Mouse (Mus musculus) skeletal muscle tissue, adult 2 months (tissue): Measurements from ENCODE around the gene Btrc.
"Not testable (repeated sequence)": the region's sequence is repeated elsewhere in the genome, so short reads cannot be mapped to it uniquely, and the experiment has no call there.

ENCODE experiments used
- DNase-seq: peaks from one replicate; pipeline ENCODE4 v3.0.0-alpha.2; 2012; ENCODE audit warnings: low read depth, low spot score

Gene Btrc

DNA sequence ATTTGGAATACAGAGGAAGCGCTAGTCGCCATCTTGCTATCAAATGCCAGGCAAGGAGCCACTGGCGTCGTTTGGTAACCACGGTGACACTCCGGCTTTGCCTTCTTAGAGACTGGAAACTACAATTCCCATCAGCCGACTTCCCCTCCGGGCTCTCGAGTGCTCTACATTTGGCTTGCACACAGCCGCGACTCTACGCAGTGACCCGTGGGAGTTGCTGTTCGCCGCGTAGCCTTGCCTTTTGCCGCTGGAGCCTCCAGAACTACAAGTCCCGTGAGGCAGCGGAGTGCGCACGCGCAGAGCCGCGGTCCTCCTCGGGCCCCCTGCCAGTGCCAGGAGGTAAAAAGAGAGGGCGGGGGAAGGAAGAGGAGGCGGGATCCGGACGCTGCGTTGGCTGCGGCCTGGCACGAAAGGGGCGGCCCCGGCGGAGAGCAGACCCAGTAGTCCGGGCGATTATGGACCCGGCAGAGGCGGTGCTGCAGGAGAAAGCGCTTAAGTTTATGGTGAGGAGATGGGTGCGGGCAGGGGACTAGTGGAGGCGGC lies at the start of gene Btrc:
Gene Btrc (plus strand): TSS at position 351 of the 543 bp plus-strand sequence.
- DNase-seq = peak; percentile 100

GRCm38 (mm10) chr19:45317473-45317882 lies 46.1 kb upstream of the Btrc start:
- DNase-seq = no peak

- no peak for DNase-seq
Observed at GRCm38 (mm10) chr19:45321062-45321461, 42.5 kb upstream of the Btrc start.

DNA sequence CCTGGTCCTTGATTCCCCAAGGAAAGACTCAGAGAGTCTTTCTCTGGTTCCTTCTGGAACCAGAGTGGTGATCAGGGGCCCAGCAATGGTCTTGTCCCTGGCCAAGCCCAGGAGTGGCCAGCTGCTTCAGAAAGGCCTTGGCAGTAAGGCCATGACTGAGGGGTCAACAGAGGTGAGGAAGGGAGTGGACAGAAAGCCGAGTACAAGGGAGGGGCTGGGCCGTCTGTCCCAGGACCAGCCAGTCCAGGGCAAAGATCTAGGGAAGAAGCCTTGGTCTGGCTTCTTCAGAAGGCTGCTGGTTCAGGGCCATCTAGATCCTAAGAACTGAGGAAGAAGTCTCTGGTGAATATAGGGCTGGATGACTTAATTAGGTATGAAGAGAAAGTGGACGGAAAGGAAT lies 34.5 kb upstream of the Btrc start:
- DNase-seq = peak; percentile 81

GRCm38 (mm10) chr19:45329748-45330298 lies 33.7 kb upstream of the Btrc start:
- no peak for DNase-seq

DNA sequence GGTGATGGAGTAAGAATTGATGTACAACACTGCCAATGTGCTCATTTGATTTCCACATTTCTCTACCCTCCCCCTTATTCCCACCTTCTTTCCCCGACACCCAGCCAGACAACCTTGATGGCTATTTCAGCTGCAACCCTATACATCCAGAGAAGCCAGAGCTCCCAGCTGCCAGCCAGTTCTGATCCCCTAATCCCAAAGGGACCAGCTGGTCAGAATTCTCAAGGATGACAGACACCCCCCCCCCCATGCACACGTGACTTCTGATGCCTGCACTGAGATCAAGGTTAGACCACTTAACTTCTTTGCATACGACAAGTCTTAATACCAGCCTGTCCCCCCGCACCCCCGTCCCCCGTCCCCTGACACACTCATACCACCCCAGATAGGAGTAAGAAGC lies 26.8 kb upstream of the Btrc start:
- no peak for DNase-seq

DNA sequence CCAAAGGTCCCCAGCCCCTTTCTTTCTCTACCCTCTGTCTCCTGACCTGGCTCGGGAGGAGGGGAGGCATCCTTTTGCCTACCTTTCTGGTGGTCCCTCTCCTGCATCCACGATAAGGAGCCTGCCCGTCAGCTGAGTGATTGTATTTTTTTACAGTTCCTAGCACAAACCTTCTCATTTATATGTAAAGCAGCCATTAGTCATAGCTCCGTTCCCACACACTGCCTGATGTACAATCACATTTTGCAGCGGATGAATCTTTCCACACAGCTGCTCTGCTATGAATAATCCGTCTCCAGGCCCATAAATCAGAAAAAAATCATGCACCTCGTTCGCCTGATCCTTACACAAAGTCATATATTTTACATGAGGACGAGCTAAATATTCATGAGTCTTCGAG lies 25.4 kb upstream of the Btrc start:
- no peak for DNase-seq

- DNase-seq = no peak
Observed at GRCm38 (mm10) chr19:45343941-45344340, 19.6 kb upstream of the Btrc start.

GRCm38 (mm10) chr19:45348188-45348587 lies 15.3 kb upstream of the Btrc start:
- no peak for DNase-seq

DNA sequence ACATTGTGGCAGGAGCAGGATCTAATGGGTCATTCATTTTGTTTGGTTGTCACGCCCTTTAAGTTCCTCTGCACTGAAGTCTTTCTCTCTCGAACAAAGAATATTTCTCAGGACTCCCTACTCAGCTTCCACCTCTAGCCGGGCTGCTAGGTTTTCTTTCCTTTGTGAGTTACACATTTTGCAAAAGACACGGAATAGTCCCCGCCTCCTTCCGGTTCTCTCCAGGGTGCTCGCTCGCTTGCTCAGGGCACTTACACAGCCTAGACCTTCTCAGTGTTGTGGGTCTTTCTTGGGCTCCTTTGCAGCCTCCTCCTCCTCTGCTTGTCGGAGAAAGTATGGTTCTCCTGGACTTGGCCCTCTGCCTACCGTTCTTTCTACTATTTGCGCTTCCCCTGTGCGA lies 13.1 kb upstream of the Btrc start:
- DNase-seq = no peak

- DNase-seq = not testable (repeated sequence)
Observed at GRCm38 (mm10) chr19:45352706-45353105, 10.8 kb upstream of the Btrc start.

GRCm38 (mm10) chr19:45355678-45356077 lies 7.9 kb upstream of the Btrc start:
- DNase-seq = no peak

DNA sequence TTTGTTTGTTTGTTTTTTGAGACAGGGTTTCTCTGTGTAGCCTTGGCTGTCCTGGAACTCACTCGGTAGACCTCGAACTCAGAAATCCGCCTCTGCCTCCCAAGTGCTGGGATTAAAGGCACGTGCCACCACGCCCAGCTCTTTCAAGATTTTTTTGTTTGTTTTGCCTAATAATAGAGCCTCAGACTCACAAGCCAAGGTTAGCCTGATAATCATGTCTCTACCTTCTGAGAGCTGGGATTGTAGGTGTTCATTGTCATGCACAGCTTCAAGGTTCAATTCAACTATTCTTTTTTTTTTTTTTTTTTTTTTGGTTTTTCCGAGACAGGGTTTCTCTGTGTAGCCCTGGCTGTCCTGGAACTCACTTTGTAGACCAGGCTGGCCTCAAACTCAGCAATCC lies 6.7 kb upstream of the Btrc start:
- not testable (repeated sequence) for DNase-seq

DNA sequence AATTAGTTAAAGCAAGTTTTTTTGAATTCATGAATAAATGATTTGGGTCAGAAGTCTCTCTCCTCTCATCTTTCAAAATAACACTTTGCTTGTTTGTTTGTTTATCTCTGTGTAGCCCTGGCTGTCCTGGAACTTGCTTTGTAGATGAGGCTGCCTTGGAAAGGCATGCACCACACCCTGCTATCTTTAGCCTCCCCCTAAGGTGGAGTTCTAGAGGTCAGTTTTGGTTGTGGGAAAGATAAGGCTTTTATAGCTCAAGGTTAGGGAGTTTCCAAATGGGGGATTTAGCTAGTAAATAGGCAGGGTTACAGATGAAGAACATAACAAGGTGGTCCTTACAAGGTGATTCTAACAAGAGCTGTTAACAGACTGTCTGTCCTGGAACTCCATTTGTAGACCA lies 3.0 kb upstream of the Btrc start:
- DNase-seq = no peak

GRCm38 (mm10) chr19:45363933-45364391 lies 428 bp downstream of the Btrc start:
- no peak for DNase-seq

DNA sequence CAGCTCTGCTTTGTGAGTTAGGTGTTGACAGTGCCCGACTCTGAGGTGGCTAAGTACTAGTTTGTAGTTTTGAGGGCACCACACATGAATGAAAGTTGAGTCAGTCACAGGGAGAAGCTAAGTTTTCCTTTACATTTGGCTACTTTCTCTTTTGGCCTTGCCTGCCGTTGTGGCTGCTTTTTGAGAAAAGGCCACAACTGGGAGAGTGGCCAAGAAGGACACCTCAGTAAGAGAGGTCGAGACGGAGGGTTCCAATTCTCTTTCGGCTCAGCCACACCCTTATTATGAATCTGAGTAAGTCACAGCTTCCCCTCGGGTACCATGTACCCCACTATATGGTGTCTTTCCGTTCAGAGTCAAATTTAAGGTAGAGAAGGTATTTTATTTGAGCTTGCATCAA lies 3.1 kb downstream of the Btrc start:
- no peak for DNase-seq

GRCm38 (mm10) chr19:45384815-45385214 lies 21.3 kb downstream of the Btrc start:
- DNase-seq = not testable (repeated sequence)

GRCm38 (mm10) chr19:45388551-45388950 lies 25.0 kb downstream of the Btrc start:
- DNase-seq = no peak

- no peak for DNase-seq
Observed at GRCm38 (mm10) chr19:45394078-45394477, 30.5 kb downstream of the Btrc start.

DNA sequence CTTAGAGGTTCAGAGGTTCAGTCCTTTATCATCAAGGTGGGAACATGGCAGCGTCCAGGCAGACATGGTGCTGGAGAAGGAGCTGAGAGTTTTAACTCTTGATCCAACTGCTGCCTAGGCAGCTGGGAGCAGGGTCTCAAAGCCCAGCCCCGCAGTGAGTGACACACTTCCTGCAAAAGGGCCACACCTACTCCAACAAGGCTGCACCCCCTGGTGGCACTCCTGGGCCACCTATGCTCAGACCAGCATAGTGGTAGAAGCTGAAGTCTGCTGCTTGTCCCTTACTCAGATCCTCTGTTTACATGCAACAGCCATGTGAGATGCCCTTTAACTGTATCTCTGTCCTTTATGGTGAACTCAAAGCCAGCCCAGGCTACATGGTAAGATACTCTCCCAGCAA lies 47.5 kb downstream of the Btrc start:
- no peak for DNase-seq

GRCm38 (mm10) chr19:45412694-45413093 lies 49.2 kb downstream of the Btrc start:
- DNase-seq = peak; percentile 21

DNA sequence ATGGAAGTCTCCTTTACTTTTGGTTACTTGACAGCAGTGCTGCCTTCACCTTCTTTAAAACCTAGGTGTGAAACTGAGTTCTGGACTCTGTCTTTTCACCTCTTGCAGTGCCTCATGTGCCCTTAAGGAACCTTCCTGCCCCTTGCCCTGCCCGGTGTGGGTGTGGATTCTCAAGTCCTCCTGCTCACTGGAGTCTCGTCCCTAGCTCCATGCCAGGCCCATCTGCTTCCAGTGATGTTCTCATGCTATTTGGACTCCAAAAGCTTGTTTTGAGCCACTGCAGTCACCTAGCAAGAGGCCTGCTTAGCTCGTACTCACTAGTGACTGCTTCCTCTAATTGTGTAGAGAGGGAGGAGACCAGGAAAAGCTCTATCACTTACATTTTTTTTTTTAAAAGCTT lies 50.4 kb downstream of the Btrc start:
- DNase-seq = no peak

- DNase-seq = no peak
Observed at GRCm38 (mm10) chr19:45417601-45418000, 54.1 kb downstream of the Btrc start.

DNA sequence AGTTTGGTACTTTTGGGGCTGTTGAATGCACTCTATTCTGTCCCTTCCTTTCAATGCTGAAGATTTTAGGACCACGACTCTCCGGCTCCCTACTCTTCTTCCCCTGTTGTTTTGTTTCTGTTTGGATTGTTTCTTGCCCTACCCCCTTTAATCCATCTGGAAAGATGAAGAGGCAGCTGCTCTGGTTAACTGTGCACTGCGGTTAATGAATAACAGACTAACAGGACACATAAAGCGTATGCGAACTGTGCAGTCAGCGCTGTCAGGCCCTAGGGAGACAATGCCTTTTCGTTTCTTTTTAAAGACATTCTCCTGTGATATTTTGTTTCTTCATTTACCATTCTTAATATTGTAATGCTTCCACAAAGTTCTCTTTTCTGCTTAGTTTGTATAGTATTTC lies 58.7 kb downstream of the Btrc start:
- no peak for DNase-seq
